Mouse (Mus musculus) CH12.LX (cell line): Measurements from ENCODE around the gene Sst. TPM values are rescaled to one million over a fixed set of nuclear protein-coding genes. Genes with fewer than 3 reads are reported as not detected.
"Not testable (repeated sequence)": the region's sequence is repeated elsewhere in the genome, so short reads cannot be mapped to it uniquely, and the experiment has no call there.

Source experiments
- DNase-seq: peaks from one replicate; pipeline ENCODE4 v3.0.0-alpha.2; 2013; ENCODE audit errors: extremely low read depth
- H3K27ac ChIP-seq: 2 replicates; pipeline ENCODE4 v1.5.1; 2012; ENCODE audit warnings: low read depth, mild to moderate bottlenecking, control low read depth, moderate library complexity; ENCODE audit not compliant: insufficient read depth
- H3K27me3 ChIP-seq: replicated peaks from 2 replicates; pipeline ENCODE3; 2012; ENCODE audit warnings: inconsistent platforms
- H3K36me3 ChIP-seq, 2 experiments: replicated peaks in 1 of 2; 2 replicates each; pipeline versions ENCODE3 to v1.6.1; 2012; ENCODE audit warnings: inconsistent platforms in 1 of 2, low read length in 1 of 2, mild to moderate bottlenecking in 1 of 2, mixed read lengths in 1 of 2, moderate library complexity in 1 of 2; ENCODE audit not compliant: control insufficient read depth in 1 of 2, insufficient read depth in 1 of 2
- H3K4me1 ChIP-seq, 2 experiments: 2 replicates each; pipeline ENCODE4 v1.6.1; 2012; ENCODE audit warnings: inconsistent platforms in 1 of 2, moderate library complexity in 1 of 2; ENCODE audit not compliant: insufficient read depth in 2 of 2, control insufficient read depth in 1 of 2
- H3K4me2 ChIP-seq: 2 replicates; pipeline ENCODE4 v1.6.1; 2012; ENCODE audit warnings: low read depth, mild to moderate bottlenecking, control low read depth; ENCODE audit not compliant: poor library complexity, insufficient read depth, severe bottlenecking
- H3K4me3 ChIP-seq, 3 experiments: fragments of 150-350 bp in 1 of 3; sonication (generic) in 1 of 3; replicated peaks in 1 of 3; 2 replicates each; pipeline versions ENCODE3 to v1.5.1; 2011 to 2012; ENCODE audit warnings: low read depth in 2 of 3, low read length in 2 of 3, mild to moderate bottlenecking in 2 of 3, moderate library complexity in 2 of 3, control low read depth in 1 of 3, improper control_type of control experiment in 1 of 3, inconsistent platforms in 1 of 3, mixed read lengths in 1 of 3; ENCODE audit not compliant: poor library complexity in 1 of 3
- H3K79me2 ChIP-seq: replicated peaks from 2 replicates; pipeline ENCODE4 v1.6.1; 2012; ENCODE audit warnings: mild to moderate bottlenecking, moderate library complexity; ENCODE audit not compliant: control insufficient read depth, poor library complexity, insufficient read depth, severe bottlenecking; ENCODE audit errors: extremely low read depth
- H3K9ac ChIP-seq: 2 replicates; pipeline ENCODE4 v1.6.1; 2012; ENCODE audit warnings: low read depth, mild to moderate bottlenecking, control low read depth, moderate library complexity; ENCODE audit not compliant: insufficient read depth
- H3K9me3 ChIP-seq: replicated peaks from 2 replicates; pipeline ENCODE3; 2012; ENCODE audit warnings: low read length, inconsistent platforms, mixed read lengths
- ELF1 ChIP-seq: IDR thresholded peaks from 2 replicates; pipeline ENCODE4 v1.6.1; 2014; ENCODE audit warnings: low read depth, mild to moderate bottlenecking, inconsistent platforms, low read length, improper control_type of control experiment
- MAFK ChIP-seq: IDR thresholded peaks from 2 replicates; pipeline ENCODE4 v1.6.1; 2011; ENCODE audit warnings: low read length, improper control_type of control experiment; ENCODE audit not compliant: insufficient replicate concordance
- MEF2A ChIP-seq: IDR thresholded peaks from 2 replicates; pipeline ENCODE4 v1.6.1; 2014; ENCODE audit warnings: low read depth, mild to moderate bottlenecking, inconsistent platforms, low read length, improper control_type of control experiment, borderline replicate concordance
- NRF1 ChIP-seq: IDR thresholded peaks from 2 replicates; pipeline ENCODE4 v1.6.1; 2014; ENCODE audit warnings: low read depth, mild to moderate bottlenecking, inconsistent platforms, low read length, improper control_type of control experiment, moderate library complexity
- RCOR1 ChIP-seq: conservative IDR thresholded peaks from 2 replicates; pipeline ENCODE4 v1.6.1; 2012; ENCODE audit warnings: low read depth, mild to moderate bottlenecking, inconsistent platforms, low read length, improper control_type of control experiment
- ZKSCAN1 ChIP-seq: IDR thresholded peaks from 2 replicates; pipeline ENCODE4 v1.6.1; 2012; ENCODE audit warnings: low read depth, inconsistent platforms, low read length, improper control_type of control experiment, borderline replicate concordance
- ZMIZ1 ChIP-seq: IDR thresholded peaks from 2 replicates; pipeline ENCODE4 v1.6.1; 2012; ENCODE audit warnings: low read depth, mild to moderate bottlenecking, inconsistent platforms, low read length, improper control_type of control experiment
- dilution Hi-C: fragments of 300-500 bp; cut with MboI; formaldehyde crosslinking; loops from 2 replicates; pipeline ENCODE4 v1.14.3; 2020; ENCODE audit warnings: low sequenced_read_pairs; ENCODE audit not compliant: extremely low pct_unique_long_range_greater_than_20kb, extremely low pct_ligation_motif_present
- in situ Hi-C: fragments of 300-500 bp; cut with MboI; formaldehyde crosslinking; loops from 3 replicates; pipeline ENCODE4 v1.14.3; 2019; ENCODE audit warnings: low sequenced_read_pairs, low pct_ligation_motif_present, low pct_unique_long_range_greater_than_20kb, mixed read lengths
- polyA plus RNA-seq: library from polyadenylated mRNA; unstranded; fragments of >175 nt; gene quantifications from 2 replicates; pipeline ENCODE4 v1.2.1, GENCODE M21; 2012; ENCODE audit warnings: low read depth; ENCODE audit not compliant: insufficient read length
- total RNA-seq, 2 experiments: library from RNA; depleted of rRNA; stranded (reverse); fragments of 300-350 nt in 1 of 2; fragments of >200 nt in 1 of 2; gene quantifications; 2 replicates each; pipeline ENCODE4 v1.2.3; 2012 to 2014

Gene Sst
- total and polyA plus RNA-seq, 3 experiments = not detected

DNA sequence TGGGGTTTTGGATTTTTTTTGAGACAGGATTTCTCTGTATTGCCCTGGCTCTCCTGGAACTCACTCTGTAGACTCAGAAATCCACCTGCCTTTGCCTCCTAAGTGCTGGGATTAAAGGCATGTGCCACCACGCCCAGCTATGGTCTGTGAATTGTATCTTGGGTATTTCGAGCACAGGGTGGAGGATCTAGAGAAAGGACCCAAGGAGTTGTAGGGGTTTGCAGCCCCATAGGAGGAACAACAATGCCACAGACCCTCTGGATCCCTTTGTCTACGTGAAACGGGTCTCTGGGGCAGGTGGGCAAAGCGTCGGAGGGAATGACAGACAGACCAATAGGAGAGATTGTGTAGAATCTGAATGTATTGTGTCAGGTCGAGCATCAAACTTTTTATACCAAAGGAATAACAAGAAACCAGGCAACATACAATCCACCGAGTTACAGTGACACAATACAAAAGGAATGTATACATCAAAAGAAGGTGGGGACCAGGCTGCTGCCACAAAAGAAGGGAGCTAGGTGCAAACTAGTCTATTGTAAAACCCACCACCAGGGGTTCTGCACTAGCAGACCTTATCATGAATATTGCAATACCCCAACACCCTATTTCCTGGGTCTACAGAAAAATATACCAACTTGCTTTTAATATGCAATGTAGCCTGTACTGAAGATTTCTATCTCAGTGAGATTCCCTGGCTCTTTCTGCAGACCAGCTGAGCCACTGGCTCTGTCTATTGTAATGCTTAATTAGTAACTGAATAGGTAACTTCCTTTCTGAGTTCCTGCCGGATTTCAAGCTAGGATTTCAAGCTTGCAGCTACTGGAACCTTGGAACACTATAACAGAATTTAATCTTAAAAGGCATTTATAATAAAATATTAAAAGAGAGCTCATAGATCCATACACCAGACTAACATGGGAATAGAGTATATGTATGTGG, 17.6 kb upstream of the Sst start:
- in situ Hi-C loops, H3K4me2 ChIP-seq, dilution Hi-C loops, H3K4me1 ChIP-seq, H3K27ac ChIP-seq, H3K9ac ChIP-seq, DNase-seq, H3K36me3 ChIP-seq, H3K79me2 ChIP-seq, H3K27me3 ChIP-seq, H3K4me3 ChIP-seq: not testable (repeated sequence)
- H3K9me3 ChIP-seq = peaks cover 10% of the 10 kb centered on the region

DNA sequence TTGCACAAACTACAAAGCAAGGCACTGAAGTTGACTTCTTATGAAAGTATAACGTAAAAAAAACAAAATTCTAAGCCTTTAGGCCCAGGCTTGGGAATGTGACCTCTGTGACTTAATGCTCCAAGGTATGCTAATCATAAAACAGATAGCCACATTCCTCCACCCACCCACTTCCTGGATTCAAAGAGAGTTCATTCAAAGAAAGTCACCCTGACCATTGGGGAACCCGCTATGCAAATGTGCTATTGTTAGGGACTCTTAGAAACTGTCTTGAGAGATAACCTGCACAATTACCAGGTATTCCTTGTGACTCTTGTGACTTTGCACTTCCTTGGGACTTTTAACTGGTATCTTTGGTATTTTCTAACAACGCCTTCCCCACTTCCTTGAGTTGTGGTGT, 15.8 kb upstream of the Sst start:
- H3K9ac ChIP-seq, in situ Hi-C loops, H3K27ac ChIP-seq, H3K36me3 ChIP-seq, H3K4me2 ChIP-seq, H3K4me1 ChIP-seq, H3K79me2 ChIP-seq, DNase-seq, H3K27me3 ChIP-seq, H3K4me3 ChIP-seq, dilution Hi-C loops: not testable (repeated sequence)
- H3K9me3 ChIP-seq = peaks cover 10% of the 10 kb centered on the region

DNA sequence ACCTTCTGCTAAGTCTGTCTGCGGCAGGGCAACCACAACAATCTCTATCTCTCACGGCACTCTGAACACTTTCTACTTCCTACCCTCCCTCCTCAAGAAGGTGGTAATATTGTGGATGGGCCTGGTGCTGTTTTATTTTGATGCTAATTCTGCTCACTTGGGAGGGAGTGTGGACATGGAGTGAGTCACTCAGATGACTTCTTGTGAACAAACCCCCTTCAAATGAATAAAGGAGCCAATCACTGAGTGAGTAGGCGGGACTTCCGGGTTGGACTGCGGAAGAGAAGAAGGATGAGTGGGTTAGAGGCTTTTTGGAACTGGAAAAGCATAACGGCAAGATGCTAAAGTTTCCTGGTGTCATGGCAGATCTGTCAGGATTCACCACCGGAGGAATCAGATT, 10.7 kb upstream of the Sst start:
- no peaks in the 10 kb centered on the region for H3K79me2 ChIP-seq
- H3K27ac ChIP-seq = no peak overlapping the region
- H3K4me2 ChIP-seq = no peak overlapping the region
- dilution Hi-C loops (no loop called here), in situ Hi-C loops (no loop called here)
- peaks cover 10% of the 10 kb centered on the region for H3K27me3 ChIP-seq
- TF ChIP-seq MAFK (no peak), ZMIZ1 (no peak), MEF2A (no peak), ELF1 (peak; percentile 41; the same call in 1 of the 2 replicates), NRF1 (no peak), ZKSCAN1 (no peak), RCOR1 (no peak)
- no peak overlapping the region for H3K9ac ChIP-seq
- H3K4me3 ChIP-seq = no peak overlapping the region
- no peaks in the 10 kb centered on the region for H3K36me3 ChIP-seq
- peaks cover 7 to 20% of the 10 kb centered on the region in 2 experiments; a peak in 3 of 4 replicates for H3K4me1 ChIP-seq
- no peaks in the 10 kb centered on the region for H3K9me3 ChIP-seq
- no peak for DNase-seq
